30 mouse cellular contexts compared by ENCODE assay signal in the genomic region with DNA sequence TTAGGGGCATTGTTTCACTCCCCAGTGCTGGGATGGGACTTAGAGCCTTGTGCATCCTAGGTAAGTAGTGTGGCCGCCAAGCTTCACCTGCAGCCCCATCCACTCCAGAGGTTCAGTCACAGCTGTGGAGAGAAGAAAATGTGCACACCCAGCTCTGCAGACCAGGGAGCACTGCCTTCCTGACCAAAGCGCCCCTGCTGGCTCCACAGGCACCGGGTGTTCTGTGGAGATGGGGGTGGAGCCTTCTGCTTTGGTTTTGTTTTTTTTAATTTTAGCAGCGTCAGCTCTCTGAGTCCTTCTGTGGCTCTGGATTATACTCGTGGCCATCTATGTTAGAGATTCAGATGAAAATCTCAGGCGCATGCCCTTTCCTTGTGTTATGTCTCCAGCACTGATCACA. TPM values are rescaled to one million over a fixed set of nuclear protein-coding genes. Genes with fewer than 3 reads are reported as not detected.
A peak's percentile ranks its signal among the peaks of the same experiment; 100 is the strongest.
DNase-seq lines count a peak whose midpoint lies in the region; ATAC-seq and TF ChIP-seq lines count a peak whose summit lies in the region.
"Had no signal": no experiment of that assay in that cellular context is flagged by ENCODE, and none has a peak within 500 bp of the region (broad histone marks: within the 10 kb centered on the region; RNA-seq: fewer than 3 reads in every experiment).

No protein-coding gene starts in this region.

- no peak for ATAC-seq in kidney, embryonic 16.5 days (ENCODE audit: low FRiP score, low TSS enrichment)
- ATAC-seq in stomach, postnatal 0 days (ENCODE audit: low FRiP score, low TSS enrichment), result no peak
- ATAC-seq in intestine, embryonic 16.5 days, result no peak
- ATAC-seq: forebrain, embryonic 15.5 days; lung, postnatal 0 days; midbrain, embryonic 16.5 days had no signal

- no peak overlapping the region for H3K4me2 ChIP-seq in kidney, embryonic 16.5 days (replicated peaks; ENCODE audit: low read depth, low read length)
- no peak overlapping the region for H3K4me2 ChIP-seq in stomach, postnatal 0 days (replicated peaks; ENCODE audit: low read depth)
- H3K4me2 ChIP-seq in intestine, embryonic 16.5 days (ENCODE audit: low read depth, low read length), result no peak overlapping the region
- H3K4me2 ChIP-seq: forebrain, embryonic 15.5 days; heart, embryonic 13.5 days; hindbrain, embryonic 12.5 days; neural tube, embryonic 13.5 days had no signal

- H3K4me1 ChIP-seq in kidney, adult 2 months (ENCODE audit: control insufficient read depth, insufficient read depth, low read length), result peaks cover 3% of the 10 kb centered on the region; the same call in 1 of the 2 replicates
- no peaks in the 10 kb centered on the region for H3K4me1 ChIP-seq in kidney, embryonic 16.5 days (ENCODE audit: insufficient read depth, low read length)
- no peaks in the 10 kb centered on the region for H3K4me1 ChIP-seq in stomach, postnatal 0 days (replicated peaks; ENCODE audit: control insufficient read depth, insufficient read depth)
- H3K4me1 ChIP-seq in intestine, embryonic 16.5 days (ENCODE audit: control insufficient read depth, insufficient read depth, low read length), result no peaks in the 10 kb centered on the region
- H3K4me1 ChIP-seq: forebrain, embryonic 15.5 days; heart, embryonic 13.5 days; hindbrain, embryonic 12.5 days; neural tube, embryonic 13.5 days had no signal

- H3K27me3 ChIP-seq in kidney, adult 2 months (replicated peaks; ENCODE audit: control insufficient read depth, insufficient read depth, low read length), result no peaks in the 10 kb centered on the region
- no peaks in the 10 kb centered on the region for H3K27me3 ChIP-seq in kidney, embryonic 16.5 days (ENCODE audit: insufficient read depth, low read length)
- no peaks in the 10 kb centered on the region for H3K27me3 ChIP-seq in stomach, postnatal 0 days (ENCODE audit: control insufficient read depth, insufficient read depth, low read length)
- H3K27me3 ChIP-seq in intestine, embryonic 16.5 days (replicated peaks; ENCODE audit: control insufficient read depth, insufficient read depth, low read length), result no peaks in the 10 kb centered on the region
- H3K27me3 ChIP-seq: forebrain, embryonic 15.5 days; heart, embryonic 13.5 days; hindbrain, embryonic 12.5 days; neural tube, embryonic 13.5 days had no signal

- H3K9ac ChIP-seq in kidney, embryonic 16.5 days (replicated peaks; ENCODE audit: low read length), result no peak overlapping the region
- no peak overlapping the region for H3K9ac ChIP-seq in stomach, postnatal 0 days (ENCODE audit: low read length)
- no peak overlapping the region for H3K9ac ChIP-seq in intestine, embryonic 16.5 days (ENCODE audit: low read depth, low read length)
- H3K9ac ChIP-seq: forebrain, embryonic 15.5 days; heart, embryonic 13.5 days; hindbrain, embryonic 12.5 days; neural tube, embryonic 13.5 days had no signal

- WGBS in kidney, adult 2 months, result 53% methylated on average over 6 of the region's 6 CpGs
- 74% methylated on average over 6 of the region's 6 CpGs for WGBS in kidney, embryonic 16.5 days
- 71% methylated on average over 6 of the region's 6 CpGs for WGBS in stomach, postnatal 0 days
- 73% methylated on average over 6 of the region's 6 CpGs for WGBS in intestine, embryonic 16.5 days

- DNase-seq in kidney, adult 2 months, result peak; percentile 71
- peak; percentile 18 for DNase-seq in right cerebral cortex, adult 18-20 months
- no peak for DNase-seq in right cerebral cortex, postnatal 25 days
- peak; percentile 78 for DNase-seq in kidney, adult 9 months
- DNase-seq in stomach, postnatal 0 days (ENCODE audit: low spot score), result no peak
- no peak for DNase-seq in urinary bladder, adult 2 months (ENCODE audit: low spot score)
- DNase-seq: adrenal gland, postnatal 14 days; B cell, adult 2 months; cerebellum, adult 11 months; cerebellum, postnatal 10 days; gastrocnemius, postnatal 36 days; heart, adult 2 months; liver; retina, postnatal 1 day; right cerebral cortex, postnatal 4 days had no signal

- H3K27ac ChIP-seq in kidney, adult 2 months (ENCODE audit: insufficient read depth, low read depth, low read length), result no peak overlapping the region
- H3K27ac ChIP-seq in kidney, embryonic 16.5 days (ENCODE audit: low read length), result no peak overlapping the region
- H3K27ac ChIP-seq in stomach, postnatal 0 days (replicated peaks), result no peak overlapping the region
- H3K27ac ChIP-seq in intestine, embryonic 16.5 days (ENCODE audit: low read length), result no peak overlapping the region
- H3K27ac ChIP-seq: embryonic facial prominence, embryonic 10.5 days; forebrain, embryonic 15.5 days; heart, adult 2 months; heart, embryonic 13.5 days; hindbrain, embryonic 12.5 days; limb, embryonic 10.5 days; midbrain, embryonic 10.5 days; neural tube, embryonic 13.5 days had no signal

- H3K4me3 ChIP-seq in kidney, adult 2 months (ENCODE audit: insufficient read depth, low read depth, low read length), result no peak overlapping the region
- H3K4me3 ChIP-seq in kidney, embryonic 16.5 days (ENCODE audit: low read length), result no peak overlapping the region
- no peak overlapping the region for H3K4me3 ChIP-seq in stomach, postnatal 0 days (ENCODE audit: low read depth, low read length)
- no peak overlapping the region for H3K4me3 ChIP-seq in intestine, embryonic 16.5 days (ENCODE audit: low read length)
- H3K4me3 ChIP-seq: embryonic facial prominence, embryonic 10.5 days; forebrain, embryonic 15.5 days; heart, adult 2 months; heart, embryonic 13.5 days; hindbrain, embryonic 12.5 days; limb, embryonic 10.5 days; midbrain, embryonic 10.5 days; myocyte; neural tube, embryonic 13.5 days had no signal

- no peak for TF ChIP-seq EP300 in stomach, postnatal 0 days (optimal IDR thresholded peaks at IDR 0.05)

- TF ChIP-seq CTCF in kidney, adult 2 months (conservative IDR thresholded peaks at IDR 0.05; ENCODE audit: insufficient read depth, insufficient read length, low read depth, low read length), result no peak
- TF ChIP-seq CTCF in stomach, postnatal 0 days (IDR thresholded peaks at IDR 0.05; ENCODE audit: low read depth), result peak; percentile 24; the same call in 1 of the 2 replicates

- TF ChIP-seq POLR2A in kidney, adult 2 months (IDR thresholded peaks at IDR 0.05; ENCODE audit: low read depth, low read length), result no peak

- no peaks in the 10 kb centered on the region for H3K9me3 ChIP-seq in kidney, embryonic 16.5 days (ENCODE audit: low read length)
- no peaks in the 10 kb centered on the region for H3K9me3 ChIP-seq in stomach, postnatal 0 days (ENCODE audit: control insufficient read depth, low read length)
- no peaks in the 10 kb centered on the region for H3K9me3 ChIP-seq in intestine, embryonic 16.5 days (ENCODE audit: control insufficient read depth, low read length)
- H3K9me3 ChIP-seq: embryonic facial prominence, embryonic 10.5 days; forebrain, embryonic 15.5 days; heart, embryonic 13.5 days; hindbrain, embryonic 12.5 days; limb, embryonic 10.5 days; midbrain, embryonic 10.5 days; neural tube, embryonic 13.5 days had no signal

- H3K36me3 ChIP-seq in kidney, adult 2 months (ENCODE audit: control insufficient read depth, insufficient read depth, low read length), result peaks cover 1% of the 10 kb centered on the region; the same call in 1 of the 2 replicates
- peaks cover 80% of the 10 kb centered on the region for H3K36me3 ChIP-seq in kidney, embryonic 16.5 days (ENCODE audit: insufficient read depth, low read length)
- peaks cover 28% of the 10 kb centered on the region for H3K36me3 ChIP-seq in stomach, postnatal 0 days (ENCODE audit: control insufficient read depth, insufficient read depth, low read length)
- peaks cover 22% of the 10 kb centered on the region for H3K36me3 ChIP-seq in intestine, embryonic 16.5 days (ENCODE audit: control insufficient read depth, insufficient read depth, low read length)

RNA-seq across cellular contexts. Expression of gene 1700102P08Rik, which starts 3.4 kb away (rescaled TPM):
- 0.22 and 0.50 TPM in 2 replicates for polyA plus RNA-seq in kidney, adult 2 months (2012; rRNA removed)
- 0.62 and 1.2 TPM in 2 replicates for polyA plus RNA-seq in kidney, embryonic 16.5 days (2015; fragmentation: Nextera tagmentation; extraction: Ambion mirVana)
- polyA plus RNA-seq in stomach, postnatal 0 days (2015; fragmentation: Nextera tagmentation; extraction: Ambion mirVana), result 0.17 and 0.21 TPM in 2 replicates
- polyA plus RNA-seq in intestine, embryonic 16.5 days (2015; fragmentation: Nextera tagmentation; extraction: Ambion mirVana), result 0.49 and 0.55 TPM in 2 replicates
- polyA plus RNA-seq in urinary bladder, adult 2 months (2012; rRNA removed), result 0.22 and 0.39 TPM in 2 replicates

RNA-seq across cellular contexts. Expression of gene Ccdc36, which starts 39.1 kb away (rescaled TPM):
- polyA plus RNA-seq in kidney, adult 2 months (2012; rRNA removed), result not detected in 2 replicates
- polyA plus RNA-seq in kidney, embryonic 16.5 days (2015; fragmentation: Nextera tagmentation; extraction: Ambion mirVana), result 1.5 and 1.7 TPM in 2 replicates
- 0.39 and 0.41 TPM in 2 replicates for polyA plus RNA-seq in stomach, postnatal 0 days (2015; fragmentation: Nextera tagmentation; extraction: Ambion mirVana)
- polyA plus RNA-seq in intestine, embryonic 16.5 days (2015; fragmentation: Nextera tagmentation; extraction: Ambion mirVana), result 1.1 TPM in 2 replicates
- 0.06 TPM in 2 replicates for polyA plus RNA-seq in urinary bladder, adult 2 months (2012; rRNA removed)
- polyA plus RNA-seq: heart, adult 2 months; myocyte had no signal

RNA-seq across cellular contexts. Expression of gene Usp4, which starts 41.6 kb away (rescaled TPM):
- 68.6 and 74.1 TPM in 2 replicates for polyA plus RNA-seq in kidney, adult 2 months (2012; rRNA removed)
- polyA plus RNA-seq in kidney, embryonic 16.5 days (2015; fragmentation: Nextera tagmentation; extraction: Ambion mirVana), result 113 and 119 TPM in 2 replicates
- polyA plus RNA-seq in stomach, postnatal 0 days (2015; fragmentation: Nextera tagmentation; extraction: Ambion mirVana), result 56.8 and 59.6 TPM in 2 replicates
- 84.4 and 92.1 TPM in 2 replicates for polyA plus RNA-seq in intestine, embryonic 16.5 days (2015; fragmentation: Nextera tagmentation; extraction: Ambion mirVana)
- polyA plus RNA-seq in urinary bladder, adult 2 months (2012; rRNA removed), result 64.1 and 77.6 TPM in 2 replicates

RNA-seq across cellular contexts. Expression of gene BC048562, which starts 47.1 kb away (rescaled TPM):
- polyA plus RNA-seq in kidney, adult 2 months (2012; rRNA removed), result not detected in 2 replicates
- polyA plus RNA-seq in kidney, embryonic 16.5 days (2015; fragmentation: Nextera tagmentation; extraction: Ambion mirVana), result not detected in 2 replicates
- polyA plus RNA-seq in stomach, postnatal 0 days (2015; fragmentation: Nextera tagmentation; extraction: Ambion mirVana), result not detected in 2 replicates
- polyA plus RNA-seq in intestine, embryonic 16.5 days (2015; fragmentation: Nextera tagmentation; extraction: Ambion mirVana), result not detected in 2 replicates
- not detected in 2 replicates for polyA plus RNA-seq in urinary bladder, adult 2 months (2012; rRNA removed)
- polyA plus RNA-seq: cortical plate, adult 2 months; embryonic facial prominence, embryonic 10.5 days; forebrain, embryonic 15.5 days; heart, adult 2 months; heart, embryonic 13.5 days; hindbrain, embryonic 12.5 days; limb, embryonic 10.5 days; liver, embryonic 16.5 days; lung, postnatal 0 days; midbrain, embryonic 10.5 days; midbrain, embryonic 16.5 days; myocyte; neural tube, embryonic 13.5 days; stomach, embryonic 14.5 days had no signal

RNA-seq across cellular contexts. Expression of gene Gpx1, which starts 50.5 kb away (rescaled TPM):
- 5,487 and 5,501 TPM in 2 replicates for polyA plus RNA-seq in kidney, adult 2 months (2012; rRNA removed)
- 686 and 695 TPM in 2 replicates for polyA plus RNA-seq in kidney, embryonic 16.5 days (2015; fragmentation: Nextera tagmentation; extraction: Ambion mirVana)
- polyA plus RNA-seq in stomach, postnatal 0 days (2015; fragmentation: Nextera tagmentation; extraction: Ambion mirVana), result 1,072 and 1,116 TPM in 2 replicates
- 1,298 and 1,315 TPM in 2 replicates for polyA plus RNA-seq in intestine, embryonic 16.5 days (2015; fragmentation: Nextera tagmentation; extraction: Ambion mirVana)
- 703 and 735 TPM in 2 replicates for polyA plus RNA-seq in urinary bladder, adult 2 months (2012; rRNA removed)

Comparison
In these comparisons a context has a peak if more than half of its experiments do, and no peak if none do; other contexts are left out.
1. DNase-seq: peak in kidney, adult 2 months (single experiment), right cerebral cortex, adult 18-20 months (single experiment) and kidney, adult 9 months (single experiment); none in right cerebral cortex, postnatal 25 days (single experiment), stomach, postnatal 0 days (single experiment) and urinary bladder, adult 2 months (single experiment).